ENCODE assay signal across 8 mouse cellular contexts in genomic region chr19:46316846-46317545, GRCm38 (mm10). TPM values are rescaled to one million over a fixed set of nuclear protein-coding genes. Genes with fewer than 3 reads are reported as not detected.
DNase-seq lines count a peak whose midpoint lies in the region; ATAC-seq and TF ChIP-seq lines count a peak whose summit lies in the region.

No protein-coding gene starts in this region.

- H3K4me1 ChIP-seq in heart, embryonic 11.5 days (ENCODE audit: control insufficient read depth, insufficient read depth, low read length): peaks cover 29% of the 10 kb centered on the region
- H3K4me1 ChIP-seq in ES-Bruce4 (ENCODE audit: control insufficient read depth, insufficient read depth, low read length): no peaks in the 10 kb centered on the region
- peaks cover 7% of the 10 kb centered on the region for H3K4me1 ChIP-seq in embryonic facial prominence, embryonic 11.5 days (ENCODE audit: control insufficient read depth, insufficient read depth, low read length)
- peaks cover 67% of the 10 kb centered on the region for H3K4me1 ChIP-seq in hindbrain, embryonic 13.5 days (replicated peaks)
- H3K4me1 ChIP-seq in limb, embryonic 11.5 days (ENCODE audit: control insufficient read depth, insufficient read depth, low read length): peaks cover 13% of the 10 kb centered on the region

- 34% methylated on average over 15 of the region's 15 CpGs for WGBS in heart, embryonic 11.5 days (ENCODE audit: insufficient replicate concordance)
- WGBS in embryonic facial prominence, embryonic 11.5 days: 30% methylated on average over 15 of the region's 15 CpGs
- 32% methylated on average over 15 of the region's 15 CpGs for WGBS in hindbrain, embryonic 13.5 days
- 29% methylated on average over 15 of the region's 15 CpGs for WGBS in limb, embryonic 11.5 days

- peaks cover 94% of the 10 kb centered on the region for H3K27me3 ChIP-seq in heart, embryonic 11.5 days (ENCODE audit: control insufficient read depth, insufficient read depth, low read length)
- H3K27me3 ChIP-seq in ES-Bruce4 (ENCODE audit: control insufficient read depth, insufficient read depth, low read length, poor library complexity, severe bottlenecking): peaks cover 9% of the 10 kb centered on the region
- H3K27me3 ChIP-seq in embryonic facial prominence, embryonic 11.5 days (ENCODE audit: control insufficient read depth, insufficient read depth, low read length): peaks cover 76% of the 10 kb centered on the region
- H3K27me3 ChIP-seq in hindbrain, embryonic 13.5 days: peaks cover 89% of the 10 kb centered on the region
- peaks cover 89% of the 10 kb centered on the region for H3K27me3 ChIP-seq in limb, embryonic 11.5 days (ENCODE audit: control insufficient read depth, insufficient read depth, low read length)

- intact Hi-C loops in heart, postnatal 25 days (cut with DNase I): no loop called here

- no peak for TF ChIP-seq EP300 in ES-Bruce4 (IDR thresholded peaks at IDR 0.05; ENCODE audit: insufficient read depth, low read depth, low read length)

- DNase-seq in heart, postnatal 25 days (ENCODE audit: low spot score): no peak
- no peak for DNase-seq in embryonic facial prominence, embryonic 11.5 days (ENCODE audit: low spot score)
- DNase-seq in limb, embryonic 11.5 days (ENCODE audit: low spot score): no peak
- peak; percentile 91 for DNase-seq in right cerebral cortex, adult 18-20 months
- DNase-seq in kidney, postnatal 14 days: no peak

- peak overlapping the region; percentile 48 for H3K4me3 ChIP-seq in heart, embryonic 11.5 days (ENCODE audit: low read depth, low read length)
- H3K4me3 ChIP-seq in ES-Bruce4 (ENCODE audit: low read depth, low read length): peak overlapping the region; percentile 57
- H3K4me3 ChIP-seq in embryonic facial prominence, embryonic 11.5 days (ENCODE audit: low read depth, low read length): peak overlapping the region; percentile 43
- peak overlapping the region; percentile 57 for H3K4me3 ChIP-seq in hindbrain, embryonic 13.5 days
- H3K4me3 ChIP-seq in limb, embryonic 11.5 days (ENCODE audit: low read depth, low read length): peak overlapping the region; percentile 28; the same call in 1 of the 2 replicates

- peak overlapping the region; percentile 64 for H3K4me2 ChIP-seq in heart, embryonic 11.5 days
- H3K4me2 ChIP-seq in embryonic facial prominence, embryonic 11.5 days (ENCODE audit: low read depth, low read length): peak overlapping the region; percentile 80
- H3K4me2 ChIP-seq in hindbrain, embryonic 13.5 days: peak overlapping the region; percentile 76
- H3K4me2 ChIP-seq in limb, embryonic 11.5 days (ENCODE audit: low read depth, severe bottlenecking): peak overlapping the region; percentile 77; the same call in 1 of the 2 replicates

- peaks cover 2% of the 10 kb centered on the region; the same call in 1 of the 2 replicates for H3K36me3 ChIP-seq in heart, embryonic 11.5 days (ENCODE audit: control insufficient read depth, insufficient read depth, low read length)
- no peaks in the 10 kb centered on the region for H3K36me3 ChIP-seq in ES-Bruce4 (ENCODE audit: control insufficient read depth, insufficient read depth, low read length, poor library complexity, severe bottlenecking)
- no peaks in the 10 kb centered on the region for H3K36me3 ChIP-seq in embryonic facial prominence, embryonic 11.5 days (replicated peaks; ENCODE audit: control insufficient read depth, insufficient read depth, low read depth, low read length)
- H3K36me3 ChIP-seq in hindbrain, embryonic 13.5 days: peaks cover 31% of the 10 kb centered on the region
- no peaks in the 10 kb centered on the region for H3K36me3 ChIP-seq in limb, embryonic 11.5 days (ENCODE audit: control insufficient read depth, insufficient read depth, low read length)

- H3K9ac ChIP-seq in heart, embryonic 11.5 days (ENCODE audit: low read depth, low read length): peak overlapping the region; percentile 48; the same call in 1 of the 2 replicates
- H3K9ac ChIP-seq in ES-Bruce4 (ENCODE audit: low read depth, poor library complexity, severe bottlenecking): peak overlapping the region; percentile 30
- peak overlapping the region; percentile 41; the same call in 1 of the 2 replicates for H3K9ac ChIP-seq in embryonic facial prominence, embryonic 11.5 days (replicated peaks; ENCODE audit: low read length)
- H3K9ac ChIP-seq in hindbrain, embryonic 13.5 days: peak overlapping the region; percentile 84
- no peak overlapping the region for H3K9ac ChIP-seq in limb, embryonic 11.5 days (ENCODE audit: low read length)

- ATAC-seq in heart, embryonic 11.5 days (replicated peaks; ENCODE audit: insufficient number of reproducible peaks, low FRiP score, low TSS enrichment): no peak
- ATAC-seq in embryonic facial prominence, embryonic 11.5 days (replicated peaks; ENCODE audit: insufficient number of reproducible peaks, low FRiP score, low TSS enrichment, low read depth): no peak
- no peak for ATAC-seq in hindbrain, embryonic 13.5 days (ENCODE audit: low FRiP score)
- no peak for ATAC-seq in limb, embryonic 11.5 days (ENCODE audit: insufficient number of reproducible peaks, low FRiP score, low TSS enrichment, low read depth)

- no peaks in the 10 kb centered on the region for H3K9me3 ChIP-seq in heart, embryonic 11.5 days (replicated peaks; ENCODE audit: control insufficient read depth, low read length)
- H3K9me3 ChIP-seq in ES-Bruce4 (replicated peaks; ENCODE audit: control insufficient read depth, insufficient read depth, low read length, poor library complexity, severe bottlenecking): no peaks in the 10 kb centered on the region
- no peaks in the 10 kb centered on the region for H3K9me3 ChIP-seq in embryonic facial prominence, embryonic 11.5 days (replicated peaks; ENCODE audit: control insufficient read depth, low read length)
- no peaks in the 10 kb centered on the region for H3K9me3 ChIP-seq in hindbrain, embryonic 13.5 days
- no peaks in the 10 kb centered on the region; the same call in 1 of the 2 replicates for H3K9me3 ChIP-seq in limb, embryonic 11.5 days (ENCODE audit: control insufficient read depth, low read length)

- H3K27ac ChIP-seq in heart, embryonic 11.5 days (ENCODE audit: low read depth, low read length): 0 out of 2 replicates have a peak overlapping the region, but pooled peaks have one; percentile 58
- no peak overlapping the region for H3K27ac ChIP-seq in ES-Bruce4 (ENCODE audit: insufficient read depth, low read length)
- no peak overlapping the region for H3K27ac ChIP-seq in embryonic facial prominence, embryonic 11.5 days (replicated peaks; ENCODE audit: low read depth, low read length)
- peak overlapping the region; percentile 81 for H3K27ac ChIP-seq in hindbrain, embryonic 13.5 days
- H3K27ac ChIP-seq in limb, embryonic 11.5 days (replicated peaks; ENCODE audit: low read depth, low read length): no peak overlapping the region

- TF ChIP-seq CTCF in ES-Bruce4 (IDR thresholded peaks at IDR 0.05; ENCODE audit: low read depth, low read length): no peak

- no peak for TF ChIP-seq POLR2A in ES-Bruce4 (IDR thresholded peaks at IDR 0.05; ENCODE audit: insufficient read depth, low read length)

RNA-seq across cellular contexts. Expression of gene Psd, which starts 10.0 kb away (rescaled TPM):
- polyA plus RNA-seq in heart, embryonic 11.5 days (2014; fragmentation: Nextera tagmentation; extraction: Ambion mirVana): 8.8 and 9.1 TPM in 2 replicates
- 1 to 10 TPM; 1.2 to 1.3 TPM for total RNA-seq in heart, postnatal 25 days (2021)
- polyA plus RNA-seq in ES-Bruce4 (2011; ENCODE audit: insufficient read depth, insufficient read length, low read depth, missing spikeins): 1.4 and 2.0 TPM in 2 replicates
- polyA plus RNA-seq in embryonic facial prominence, embryonic 11.5 days (2014; fragmentation: Nextera tagmentation; extraction: Ambion mirVana): 4.8 and 5.0 TPM in 2 replicates
- polyA plus RNA-seq in hindbrain, embryonic 13.5 days (2015; fragmentation: Nextera tagmentation; extraction: Ambion mirVana): 58.4 and 59.3 TPM in 2 replicates
- polyA plus RNA-seq in limb, embryonic 11.5 days (2014; fragmentation: Nextera tagmentation; extraction: Ambion mirVana): 1.3 and 1.7 TPM in 2 replicates

RNA-seq across cellular contexts. Expression of gene Fbxl15, which starts 11.0 kb away (rescaled TPM):
- 9.6 and 9.7 TPM in 2 replicates for polyA plus RNA-seq in heart, embryonic 11.5 days (2014; fragmentation: Nextera tagmentation; extraction: Ambion mirVana)
- total RNA-seq in heart, postnatal 25 days (2021): 1 to 10 TPM; 5.2 to 6.0 TPM
- 1.1 TPM in 2 replicates for polyA plus RNA-seq in ES-Bruce4 (2011; ENCODE audit: insufficient read depth, insufficient read length, low read depth, missing spikeins)
- polyA plus RNA-seq in embryonic facial prominence, embryonic 11.5 days (2014; fragmentation: Nextera tagmentation; extraction: Ambion mirVana): 15.0 and 18.0 TPM in 2 replicates
- polyA plus RNA-seq in hindbrain, embryonic 13.5 days (2015; fragmentation: Nextera tagmentation; extraction: Ambion mirVana): 39.8 and 40.0 TPM in 2 replicates
- 10.9 and 15.1 TPM in 2 replicates for polyA plus RNA-seq in limb, embryonic 11.5 days (2014; fragmentation: Nextera tagmentation; extraction: Ambion mirVana)

RNA-seq across cellular contexts. Expression of gene Nfkb2, which starts 12.9 kb away (rescaled TPM):
- polyA plus RNA-seq in heart, embryonic 11.5 days (2014; fragmentation: Nextera tagmentation; extraction: Ambion mirVana): 6.8 and 7.3 TPM in 2 replicates
- total RNA-seq in heart, postnatal 25 days (2021): 10 to 100 TPM; 17.2 to 18.8 TPM
- polyA plus RNA-seq in ES-Bruce4 (2011; ENCODE audit: insufficient read depth, insufficient read length, low read depth, missing spikeins): 17.7 and 20.4 TPM in 2 replicates
- polyA plus RNA-seq in embryonic facial prominence, embryonic 11.5 days (2014; fragmentation: Nextera tagmentation; extraction: Ambion mirVana): 5.0 and 5.4 TPM in 2 replicates
- 2.3 and 2.4 TPM in 2 replicates for polyA plus RNA-seq in hindbrain, embryonic 13.5 days (2015; fragmentation: Nextera tagmentation; extraction: Ambion mirVana)
- 6.8 and 7.0 TPM in 2 replicates for polyA plus RNA-seq in limb, embryonic 11.5 days (2014; fragmentation: Nextera tagmentation; extraction: Ambion mirVana)

RNA-seq across cellular contexts. Expression of gene Cuedc2, which starts 21.5 kb away (rescaled TPM):
- polyA plus RNA-seq in heart, embryonic 11.5 days (2014; fragmentation: Nextera tagmentation; extraction: Ambion mirVana): 124 and 139 TPM in 2 replicates
- 10 to 100 TPM; 80.9 to 87.7 TPM for total RNA-seq in heart, postnatal 25 days (2021)
- polyA plus RNA-seq in ES-Bruce4 (2011; ENCODE audit: insufficient read depth, insufficient read length, low read depth, missing spikeins): 65.5 and 78.3 TPM in 2 replicates
- 183 and 199 TPM in 2 replicates for polyA plus RNA-seq in embryonic facial prominence, embryonic 11.5 days (2014; fragmentation: Nextera tagmentation; extraction: Ambion mirVana)
- polyA plus RNA-seq in hindbrain, embryonic 13.5 days (2015; fragmentation: Nextera tagmentation; extraction: Ambion mirVana): 317 and 326 TPM in 2 replicates
- polyA plus RNA-seq in limb, embryonic 11.5 days (2014; fragmentation: Nextera tagmentation; extraction: Ambion mirVana): 163 and 179 TPM in 2 replicates

RNA-seq across cellular contexts. Expression of gene Mfsd13a, which starts 23.9 kb away (rescaled TPM):
- polyA plus RNA-seq in heart, embryonic 11.5 days (2014; fragmentation: Nextera tagmentation; extraction: Ambion mirVana): 3.1 and 4.0 TPM in 2 replicates
- total RNA-seq in heart, postnatal 25 days (2021): 1 to 10 TPM; 1.9 to 2.3 TPM
- 47.5 and 51.2 TPM in 2 replicates for polyA plus RNA-seq in ES-Bruce4 (2011; ENCODE audit: insufficient read depth, insufficient read length, low read depth, missing spikeins)
- polyA plus RNA-seq in embryonic facial prominence, embryonic 11.5 days (2014; fragmentation: Nextera tagmentation; extraction: Ambion mirVana): 3.2 and 4.1 TPM in 2 replicates
- 8.2 and 11.2 TPM in 2 replicates for polyA plus RNA-seq in hindbrain, embryonic 13.5 days (2015; fragmentation: Nextera tagmentation; extraction: Ambion mirVana)
- 5.3 and 5.7 TPM in 2 replicates for polyA plus RNA-seq in limb, embryonic 11.5 days (2014; fragmentation: Nextera tagmentation; extraction: Ambion mirVana)

Comparison
In these comparisons a context has a peak if more than half of its experiments do, and no peak if none do; other contexts are left out.
1. H3K27ac ChIP-seq: peak in heart, embryonic 11.5 days (single experiment) and hindbrain, embryonic 13.5 days (single experiment); none in ES-Bruce4 (single experiment), embryonic facial prominence, embryonic 11.5 days (single experiment) and limb, embryonic 11.5 days (single experiment).
2. Peak in every context shown above with its lines, with median percentiles within 50 percentile points of each other: H3K4me2 ChIP-seq and H3K4me3 ChIP-seq.